Mouse (Mus musculus) CH12.LX (cell line): Measurements from ENCODE around the gene Fbln1.

Experiments
- CTCF ChIP-seq, 2 experiments: IDR thresholded peaks in 1 of 2; conservative IDR thresholded peaks in 1 of 2; 2 replicates each; pipeline ENCODE4 v1.5.1; 2011 to 2012; ENCODE audit warnings: low read depth in 2 of 2, low read length in 2 of 2, improper control_type of control experiment in 1 of 2, inconsistent platforms in 1 of 2, mild to moderate bottlenecking in 1 of 2, moderate library complexity in 1 of 2
- EP300 ChIP-seq: IDR thresholded peaks from 2 replicates; pipeline ENCODE4 v1.6.1; 2011; ENCODE audit warnings: low read length, improper control_type of control experiment
- MAFK ChIP-seq: IDR thresholded peaks from 2 replicates; pipeline ENCODE4 v1.6.1; 2011; ENCODE audit warnings: low read length, improper control_type of control experiment; ENCODE audit not compliant: insufficient replicate concordance
- MXI1 ChIP-seq: IDR thresholded peaks from 2 replicates; pipeline ENCODE4 v1.6.1; 2011; ENCODE audit warnings: mild to moderate bottlenecking, low read depth, low read length, improper control_type of control experiment
- MYC ChIP-seq: IDR thresholded peaks from 2 replicates; pipeline ENCODE4 v1.6.1; 2011; ENCODE audit warnings: low read depth, mild to moderate bottlenecking, improper control_type of control experiment, low read length
- POLR2A ChIP-seq: IDR thresholded peaks from 2 replicates; pipeline ENCODE4 v1.6.1; 2011; ENCODE audit warnings: low read depth, mild to moderate bottlenecking, improper control_type of control experiment, low read length
- RCOR1 ChIP-seq: conservative IDR thresholded peaks from 2 replicates; pipeline ENCODE4 v1.6.1; 2012; ENCODE audit warnings: low read depth, mild to moderate bottlenecking, inconsistent platforms, low read length, improper control_type of control experiment

DNA sequence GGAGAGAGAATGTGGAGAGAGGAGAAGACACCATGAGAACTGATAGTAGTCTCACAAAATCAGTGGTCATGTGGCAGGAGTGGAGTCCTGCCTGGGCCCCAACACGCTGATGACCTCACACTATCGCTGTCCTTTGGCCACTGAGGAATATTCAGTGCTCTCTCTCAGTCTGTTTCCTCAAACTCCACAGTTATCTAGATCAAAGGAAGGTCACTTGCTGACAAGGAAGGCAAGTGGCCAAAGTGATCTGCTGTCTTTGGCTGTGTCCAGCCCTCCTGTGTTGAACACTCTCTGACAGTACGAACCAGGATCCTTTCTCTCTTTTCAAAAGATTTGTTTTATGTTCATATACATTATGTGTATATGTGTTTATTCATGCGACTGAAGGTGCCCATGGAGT, 117.5 kb downstream of the Fbln1 start:
- TF ChIP-seq MYC: no peak
- no peak for TF ChIP-seq MAFK
- TF ChIP-seq CTCF (conservative IDR thresholded peaks at IDR 0.05 in 1 of 2, IDR thresholded peaks at IDR 0.05 in 1 of 2; ENCODE audit: low read depth in 2 of 2, low read length in 2 of 2): no peak
- TF ChIP-seq POLR2A: no peak
- TF ChIP-seq RCOR1: no peak
- TF ChIP-seq EP300: no peak
- TF ChIP-seq MXI1: no peak
